Mouse (Mus musculus): ENCODE results near the gene Syt13.

DNA sequence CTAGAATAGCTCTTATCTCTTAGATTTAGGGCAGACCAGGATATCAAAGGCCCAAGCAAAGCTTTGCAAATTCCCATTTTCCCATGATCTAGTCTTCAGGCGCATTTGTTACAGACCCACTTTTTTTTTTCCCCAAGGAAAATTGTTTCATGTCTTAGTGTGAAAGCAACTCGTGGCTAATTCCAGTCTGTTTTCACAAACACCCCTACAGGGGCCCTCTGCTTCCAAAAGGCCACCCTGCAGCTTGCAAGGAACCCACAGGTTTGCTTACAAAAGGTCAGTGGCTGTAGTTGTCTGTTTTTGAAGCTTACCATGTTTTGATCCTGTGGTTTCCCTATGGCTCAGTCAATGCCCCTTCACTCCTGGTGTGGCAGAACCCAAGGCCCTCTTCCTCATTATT is 48.3 kb upstream of the Syt13 start:
- TF ChIP-seq EP300 (IDR thresholded peaks at IDR 0.05; ENCODE audit: low read depth in 1 of 2, low read length in 2 of 2) (no peak), HCFC1 (IDR thresholded peaks at IDR 0.05; ENCODE audit: low read depth, low read length) (no peak), GATA1 (IDR thresholded peaks at IDR 0.05; ENCODE audit: low read depth, low read length) (no peak)
